15 mouse cellular contexts compared by ENCODE assay signal in genomic region chr1:168457191-168457747, GRCm38 (mm10). TPM values are rescaled to one million over a fixed set of nuclear protein-coding genes. Genes with fewer than 3 reads are reported as not detected.
A peak's percentile ranks its signal among the peaks of the same experiment; 100 is the strongest.
DNase-seq lines count a peak whose midpoint lies in the region; ATAC-seq and TF ChIP-seq lines count a peak whose summit lies in the region.
"Had no signal": no experiment of that assay in that cellular context is flagged by ENCODE, and none has a peak within 500 bp of the region (broad histone marks: within the 10 kb centered on the region; RNA-seq: fewer than 3 reads in every experiment).

No protein-coding gene starts in this region.

- H3K27me3 ChIP-seq in intestine, postnatal 0 days (replicated peaks; ENCODE audit: control insufficient read depth, insufficient read depth, low read length), result no peaks in the 10 kb centered on the region
- no peaks in the 10 kb centered on the region for H3K27me3 ChIP-seq in intestine, embryonic 15.5 days (replicated peaks)
- no peaks in the 10 kb centered on the region for H3K27me3 ChIP-seq in heart, embryonic 10.5 days (ENCODE audit: insufficient read depth, poor library complexity, severe bottlenecking)
- H3K27me3 ChIP-seq: lung, embryonic 15.5 days; midbrain, embryonic 12.5 days had no signal

- H3K27ac ChIP-seq in intestine, postnatal 0 days (ENCODE audit: low read depth, low read length), result no peak overlapping the region
- no peak overlapping the region for H3K27ac ChIP-seq in intestine, embryonic 15.5 days
- H3K27ac ChIP-seq in heart, embryonic 10.5 days, result 0 out of 2 replicates have a peak overlapping the region, but pooled peaks have one; percentile 2
- H3K27ac ChIP-seq: limb, embryonic 12.5 days; lung, embryonic 15.5 days; midbrain, embryonic 12.5 days had no signal

- TF ChIP-seq CTCF in intestine, postnatal 0 days (IDR thresholded peaks at IDR 0.05; ENCODE audit: low read depth), result peak; percentile 26; the same call in 1 of the 2 replicates

- peak; percentile 31 to 34 for DNase-seq in cerebellum, postnatal 10 days
- no peak for DNase-seq in cerebellum, postnatal 25 days
- DNase-seq in MN1 (ENCODE audit: low spot score), result peak; percentile 68
- no peak for DNase-seq in heart, embryonic 10.5 days (ENCODE audit: low spot score)
- no peak for DNase-seq in thymus, postnatal 14 days
- DNase-seq in right cerebral cortex, postnatal 36 days (ENCODE audit: low spot score in 2 of 2), result no peak
- DNase-seq: cerebellum, adult 8-10 months; kidney, postnatal 10 days; right cerebral cortex, adult 18-20 months; thymus, postnatal 25 days had no signal

- no peak overlapping the region for H3K4me2 ChIP-seq in intestine, postnatal 0 days (replicated peaks; ENCODE audit: low read depth)
- no peak overlapping the region for H3K4me2 ChIP-seq in intestine, embryonic 15.5 days (replicated peaks)
- H3K4me2 ChIP-seq: limb, embryonic 12.5 days; lung, embryonic 15.5 days; midbrain, embryonic 12.5 days had no signal

- no peaks in the 10 kb centered on the region for H3K9me3 ChIP-seq in intestine, postnatal 0 days (ENCODE audit: control insufficient read depth)
- no peaks in the 10 kb centered on the region for H3K9me3 ChIP-seq in intestine, embryonic 15.5 days
- H3K9me3 ChIP-seq in heart, embryonic 10.5 days, result no peaks in the 10 kb centered on the region
- H3K9me3 ChIP-seq: limb, embryonic 12.5 days; lung, embryonic 15.5 days; midbrain, embryonic 12.5 days had no signal

- no peaks in the 10 kb centered on the region for H3K36me3 ChIP-seq in intestine, postnatal 0 days (ENCODE audit: control insufficient read depth, insufficient read depth)
- no peaks in the 10 kb centered on the region for H3K36me3 ChIP-seq in intestine, embryonic 15.5 days
- no peaks in the 10 kb centered on the region for H3K36me3 ChIP-seq in heart, embryonic 10.5 days
- H3K36me3 ChIP-seq: limb, embryonic 12.5 days; lung, embryonic 15.5 days; midbrain, embryonic 12.5 days had no signal

- 45% methylated on average over 7 of the region's 7 CpGs for WGBS in intestine, postnatal 0 days
- 40% methylated on average over 7 of the region's 7 CpGs for WGBS in intestine, embryonic 15.5 days
- WGBS in heart, embryonic 10.5 days, result 47% methylated on average over 7 of the region's 7 CpGs

- no peak for ATAC-seq in intestine, postnatal 0 days
- ATAC-seq in intestine, embryonic 15.5 days, result no peak

- H3K4me3 ChIP-seq in intestine, postnatal 0 days (ENCODE audit: low read depth, low read length), result no peak overlapping the region
- H3K4me3 ChIP-seq in intestine, embryonic 15.5 days (replicated peaks), result no peak overlapping the region
- H3K4me3 ChIP-seq in heart, embryonic 10.5 days, result no peak overlapping the region
- H3K4me3 ChIP-seq: limb, embryonic 12.5 days; lung, embryonic 15.5 days; midbrain, embryonic 12.5 days had no signal

- H3K4me1 ChIP-seq in intestine, postnatal 0 days (replicated peaks; ENCODE audit: control insufficient read depth, insufficient read depth, low read length), result no peaks in the 10 kb centered on the region
- no peaks in the 10 kb centered on the region for H3K4me1 ChIP-seq in intestine, embryonic 15.5 days (replicated peaks)
- H3K4me1 ChIP-seq in heart, embryonic 10.5 days, result peaks cover 7% of the 10 kb centered on the region
- H3K4me1 ChIP-seq: lung, embryonic 15.5 days had no signal

- no peak overlapping the region for H3K9ac ChIP-seq in intestine, postnatal 0 days (ENCODE audit: low read depth, low read length)
- no peak overlapping the region for H3K9ac ChIP-seq in intestine, embryonic 15.5 days
- H3K9ac ChIP-seq: limb, embryonic 12.5 days; lung, embryonic 15.5 days; midbrain, embryonic 12.5 days had no signal

RNA-seq across cellular contexts. Expression of gene Pbx1, which starts 25.2 kb away (rescaled TPM):
- polyA plus RNA-seq in intestine, postnatal 0 days (2015; fragmentation: Nextera tagmentation; extraction: Ambion mirVana), result 9.8 and 11.4 TPM in 2 replicates
- polyA plus RNA-seq in intestine, embryonic 15.5 days (2015; fragmentation: Nextera tagmentation; extraction: Ambion mirVana), result 24.0 and 27.5 TPM in 2 replicates
- 19.7 and 29.5 TPM in 2 replicates for polyA plus RNA-seq in heart, embryonic 10.5 days (2016; fragmentation: Nextera tagmentation; extraction: Ambion mirVana)

Comparison
In these comparisons a context has a peak if more than half of its experiments do, and no peak if none do; other contexts are left out.
1. DNase-seq: peak in cerebellum, postnatal 10 days (2 of 2) and MN1 (single experiment); none in cerebellum, postnatal 25 days (0 of 2), heart, embryonic 10.5 days (single experiment), thymus, postnatal 14 days (single experiment) and right cerebral cortex, postnatal 36 days (0 of 2).